Mouse (Mus musculus) MEL (cell line): ENCODE measurements around the gene Strip1. TPM values are rescaled to one million over a fixed set of nuclear protein-coding genes. Genes with fewer than 3 reads are reported as not detected.

Experiments used
- DNase-seq: peaks from one replicate; pipeline ENCODE4 v3.0.0; 2011; ENCODE audit warnings: low read depth, low spot score
- H3K27ac ChIP-seq: 2 replicates; pipeline ENCODE4 v1.5.1; 2012; ENCODE audit warnings: low read depth, mild to moderate bottlenecking, control low read depth, low read length, moderate library complexity; ENCODE audit not compliant: control insufficient read depth
- H3K27me3 ChIP-seq, 2 experiments: fragments of 150-350 bp in 1 of 2; sonication (generic) in 1 of 2; 2 replicates each; pipeline ENCODE4 v1.6.1; 2012; ENCODE audit warnings: low read length in 2 of 2, mild to moderate bottlenecking in 2 of 2, improper control_type of control experiment in 1 of 2, moderate library complexity in 1 of 2; ENCODE audit not compliant: insufficient read depth in 2 of 2, control insufficient read depth in 1 of 2
- H3K36me3 ChIP-seq, 2 experiments: 2 replicates each; pipeline ENCODE4 v1.6.1; 2012 to 2014; ENCODE audit warnings: low read length in 2 of 2, improper control_type of control experiment in 1 of 2, inconsistent platforms in 1 of 2, mild to moderate bottlenecking in 1 of 2; ENCODE audit not compliant: insufficient read depth in 2 of 2, control insufficient read depth in 1 of 2
- H3K4me1 ChIP-seq, 2 experiments: fragments of 150-350 bp in 1 of 2; sonication (generic) in 1 of 2; 2 replicates each; pipeline ENCODE4 v1.6.1; 2012; ENCODE audit warnings: low read length in 2 of 2, improper control_type of control experiment in 1 of 2, mild to moderate bottlenecking in 1 of 2; ENCODE audit not compliant: insufficient read depth in 2 of 2, control insufficient read depth in 1 of 2
- H3K4me3 ChIP-seq, 2 experiments: fragments of 150-350 bp in 1 of 2; sonication (generic) in 1 of 2; 2 replicates each; pipeline ENCODE4 v1.5.1; 2012; ENCODE audit warnings: low read depth in 2 of 2, low read length in 2 of 2, mild to moderate bottlenecking in 2 of 2, moderate library complexity in 2 of 2, control low read depth in 1 of 2, improper control_type of control experiment in 1 of 2; ENCODE audit not compliant: control insufficient read depth in 1 of 2, insufficient read depth in 1 of 2
- H3K79me2 ChIP-seq: 2 replicates; pipeline ENCODE4 v1.6.1; 2012; ENCODE audit warnings: mild to moderate bottlenecking, low read length, moderate library complexity; ENCODE audit not compliant: control insufficient read depth, poor library complexity, insufficient read depth
- H3K9ac ChIP-seq: 2 replicates; pipeline ENCODE4 v1.6.1; 2012; ENCODE audit warnings: low read depth, mild to moderate bottlenecking, control low read depth, low read length, moderate library complexity; ENCODE audit not compliant: control insufficient read depth, poor library complexity, severe bottlenecking
- H3K9me3 ChIP-seq: fragments of 150-350 bp; sonication (generic); replicated peaks from 2 replicates; pipeline ENCODE4 v1.6.1; 2012; ENCODE audit warnings: mild to moderate bottlenecking, low read length, improper control_type of control experiment, moderate library complexity; ENCODE audit not compliant: insufficient read depth
- BHLHE40 ChIP-seq: IDR thresholded peaks from 2 replicates; pipeline ENCODE4 v1.6.1; 2012; ENCODE audit warnings: low read depth, mild to moderate bottlenecking, inconsistent platforms, low read length, improper control_type of control experiment, borderline replicate concordance
- CHD2 ChIP-seq: IDR thresholded peaks from 2 replicates; pipeline ENCODE4 v1.6.1; 2011; ENCODE audit warnings: low read length, improper control_type of control experiment
- CTCF ChIP-seq, 3 experiments: IDR thresholded peaks in 2 of 3; conservative IDR thresholded peaks in 1 of 3; 2 replicates each; pipeline ENCODE4 v1.5.1; 2011 to 2012; ENCODE audit warnings: low read length in 3 of 3, low read depth in 2 of 3, mild to moderate bottlenecking in 2 of 3, improper control_type of control experiment in 1 of 3, inconsistent platforms in 1 of 3, mixed read lengths in 1 of 3, moderate library complexity in 1 of 3; ENCODE audit not compliant: control insufficient read depth in 1 of 3, insufficient read depth in 1 of 3, poor library complexity in 1 of 3, severe bottlenecking in 1 of 3
- E2F4 ChIP-seq: IDR thresholded peaks from 2 replicates; pipeline ENCODE4 v1.6.1; 2011; ENCODE audit warnings: low read depth, low read length, improper control_type of control experiment, borderline replicate concordance
- EP300 ChIP-seq, 2 experiments: IDR thresholded peaks; 2 replicates each; pipeline ENCODE4 v1.6.1; 2011; ENCODE audit warnings: improper control_type of control experiment in 2 of 2, low read length in 2 of 2, low read depth in 1 of 2, mild to moderate bottlenecking in 1 of 2
- ETS1 ChIP-seq: IDR thresholded peaks from 2 replicates; pipeline ENCODE4 v1.6.1; 2012; ENCODE audit warnings: low read depth, mild to moderate bottlenecking, inconsistent platforms, low read length, improper control_type of control experiment, moderate library complexity
- GABPA ChIP-seq: IDR thresholded peaks from 2 replicates; pipeline ENCODE4 v1.6.1; 2012; ENCODE audit warnings: low read depth, mild to moderate bottlenecking, inconsistent platforms, low read length, improper control_type of control experiment, moderate library complexity
- JUND ChIP-seq: IDR thresholded peaks from 2 replicates; pipeline ENCODE4 v1.6.1; 2011; ENCODE audit warnings: low read depth, mild to moderate bottlenecking, improper control_type of control experiment, low read length
- MAZ ChIP-seq: IDR thresholded peaks from 2 replicates; pipeline ENCODE4 v1.6.1; 2012; ENCODE audit warnings: low read depth, mild to moderate bottlenecking, inconsistent platforms, low read length, improper control_type of control experiment
- MEF2A ChIP-seq: IDR thresholded peaks from 2 replicates; pipeline ENCODE4 v1.6.1; 2014; ENCODE audit warnings: low read depth, mild to moderate bottlenecking, inconsistent platforms, low read length, improper control_type of control experiment; ENCODE audit not compliant: poor library complexity, insufficient replicate concordance, severe bottlenecking; ENCODE audit errors: extremely low read depth
- MXI1 ChIP-seq: IDR thresholded peaks from 2 replicates; pipeline ENCODE4 v1.6.1; 2011; ENCODE audit warnings: mild to moderate bottlenecking, low read depth, low read length, improper control_type of control experiment
- MYC ChIP-seq: IDR thresholded peaks from 2 replicates; pipeline ENCODE4 v1.6.1; 2011; ENCODE audit warnings: low read depth, mild to moderate bottlenecking, low read length, improper control_type of control experiment, moderate library complexity
- NRF1 ChIP-seq: IDR thresholded peaks from 2 replicates; pipeline ENCODE4 v1.6.1; 2014; ENCODE audit warnings: low read depth, mild to moderate bottlenecking, inconsistent platforms, low read length, improper control_type of control experiment, moderate library complexity; ENCODE audit not compliant: poor library complexity, insufficient read depth, severe bottlenecking
- POLR2AphosphoS2 ChIP-seq: IDR thresholded peaks from 2 replicates; pipeline ENCODE4 v1.6.1; 2011; ENCODE audit warnings: low read length, improper control_type of control experiment
- POLR2AphosphoS5 ChIP-seq: IDR thresholded peaks from 2 replicates; pipeline ENCODE4 v1.6.1; 2012; ENCODE audit warnings: low read depth, borderline replicate concordance, mild to moderate bottlenecking, inconsistent platforms, low read length, moderate library complexity, mixed read lengths
- RAD21 ChIP-seq: IDR thresholded peaks from 2 replicates; pipeline ENCODE4 v1.6.1; 2011; ENCODE audit warnings: mild to moderate bottlenecking, low read depth, low read length, improper control_type of control experiment
- RCOR1 ChIP-seq: IDR thresholded peaks from 2 replicates; pipeline ENCODE4 v1.6.1; 2012; ENCODE audit warnings: low read depth, mild to moderate bottlenecking, inconsistent platforms, low read length, improper control_type of control experiment
- SIN3A ChIP-seq: IDR thresholded peaks from 2 replicates; pipeline ENCODE4 v1.6.1; 2012; ENCODE audit warnings: low read length, improper control_type of control experiment, inconsistent platforms
- SMC3 ChIP-seq: IDR thresholded peaks from 2 replicates; pipeline ENCODE4 v1.6.1; 2011; ENCODE audit warnings: low read depth, low read length, improper control_type of control experiment
- TAL1 ChIP-seq: IDR thresholded peaks from 2 replicates; pipeline ENCODE4 v1.6.1; 2012; ENCODE audit warnings: mild to moderate bottlenecking, inconsistent platforms, low read length, moderate library complexity, mixed read lengths
- TCF12 ChIP-seq: IDR thresholded peaks from 2 replicates; pipeline ENCODE4 v1.6.1; 2014; ENCODE audit warnings: low read depth, mild to moderate bottlenecking, inconsistent platforms, low read length, improper control_type of control experiment, moderate library complexity
- UBTF ChIP-seq: IDR thresholded peaks from 2 replicates; pipeline ENCODE4 v1.6.1; 2012; ENCODE audit warnings: low read depth, mild to moderate bottlenecking, inconsistent platforms, low read length, improper control_type of control experiment, moderate library complexity, borderline replicate concordance; ENCODE audit not compliant: insufficient read depth
- USF1 ChIP-seq: IDR thresholded peaks from 2 replicates; pipeline ENCODE4 v1.6.1; 2014; ENCODE audit warnings: low read depth, mild to moderate bottlenecking, inconsistent platforms, low read length, improper control_type of control experiment, moderate library complexity
- ZC3H11A ChIP-seq: IDR thresholded peaks from 2 replicates; pipeline ENCODE4 v1.6.1; 2012; ENCODE audit warnings: low read depth, mild to moderate bottlenecking, inconsistent platforms, low read length, improper control_type of control experiment
- ZMIZ1 ChIP-seq: IDR thresholded peaks from 2 replicates; pipeline ENCODE4 v1.6.1; 2012; ENCODE audit warnings: low read depth, mild to moderate bottlenecking, inconsistent platforms, low read length, improper control_type of control experiment, moderate library complexity
- polyA plus RNA-seq, 2 experiments: library from polyadenylated mRNA; stranded (reverse) in 1 of 2; unstranded in 1 of 2; fragments of >175 nt in 1 of 2; fragments of >200 nt in 1 of 2; gene quantifications; 2 replicates each; pipeline versions ENCODE4 v1.2.1 to v1.2.4; 2012; ENCODE audit warnings: low replicate concordance in 2 of 2, low read depth in 1 of 2; ENCODE audit not compliant: insufficient read length in 2 of 2, insufficient read depth in 1 of 2, missing spikeins in 1 of 2
- total RNA-seq: library from RNA; depleted of rRNA; stranded (reverse); fragments of 300-350 nt; gene quantifications from 2 replicates; pipeline ENCODE4 v1.2.3, GENCODE M21; 2012

The Strip1 gene
- total and polyA plus RNA-seq, 3 experiments = 19.8 to 32.9 TPM; not detected in 1

DNA sequence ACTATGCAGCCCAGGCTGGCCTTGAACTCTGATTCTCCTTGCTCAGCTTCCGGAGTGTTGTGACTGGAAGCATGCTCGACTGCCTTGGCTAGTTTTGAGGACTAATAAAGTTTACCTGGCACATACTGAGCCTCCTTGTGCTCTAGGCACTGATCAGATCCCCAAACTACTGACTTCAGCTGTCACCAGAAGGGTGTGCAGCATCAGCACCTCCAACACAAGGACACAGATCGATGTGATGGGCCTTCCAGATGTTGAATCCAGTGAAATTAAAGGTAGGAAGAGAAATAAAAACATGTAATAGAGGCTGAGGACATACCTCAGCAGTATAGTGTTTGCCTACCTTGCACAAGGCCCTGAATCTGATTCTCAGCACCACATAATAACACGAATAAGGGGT lies 2.1 kb downstream of the Strip1 start:
- no peaks in the 10 kb centered on the region for H3K27me3 ChIP-seq
- H3K27ac ChIP-seq = no peak overlapping the region
- H3K36me3 ChIP-seq = peaks cover 3 to 6% of the 10 kb centered on the region in 2 experiments; a peak in 3 of 4 replicates
- peaks cover 6% of the 10 kb centered on the region for H3K79me2 ChIP-seq
- peaks cover 0 to 14% of the 10 kb centered on the region in 2 experiments; a peak in 3 of 4 replicates for H3K4me1 ChIP-seq
- TF ChIP-seq TCF12 (no peak), EP300 (IDR thresholded peaks at IDR 0.05; ENCODE audit: low read depth in 1 of 2, low read length in 2 of 2) (no peak), USF1 (no peak), RCOR1 (no peak), ZC3H11A (no peak), CHD2 (no peak), TAL1 (no peak), POLR2AphosphoS5 (no peak), POLR2AphosphoS2 (no peak), SIN3A (no peak), GABPA (no peak), MXI1 (no peak), MYC (no peak), MAZ (no peak), CTCF (IDR thresholded peaks at IDR 0.05 in 2 of 3, conservative IDR thresholded peaks at IDR 0.05 in 1 of 3; ENCODE audit: control insufficient read depth in 1 of 3, insufficient read depth in 1 of 3, low read depth in 2 of 3, low read length in 3 of 3, poor library complexity in 1 of 3, severe bottlenecking in 1 of 3) (no peak), BHLHE40 (no peak)
- no peak for DNase-seq
- H3K4me3 ChIP-seq = no peak overlapping the region
- no peaks in the 10 kb centered on the region for H3K9me3 ChIP-seq
- H3K9ac ChIP-seq = no peak overlapping the region

DNA sequence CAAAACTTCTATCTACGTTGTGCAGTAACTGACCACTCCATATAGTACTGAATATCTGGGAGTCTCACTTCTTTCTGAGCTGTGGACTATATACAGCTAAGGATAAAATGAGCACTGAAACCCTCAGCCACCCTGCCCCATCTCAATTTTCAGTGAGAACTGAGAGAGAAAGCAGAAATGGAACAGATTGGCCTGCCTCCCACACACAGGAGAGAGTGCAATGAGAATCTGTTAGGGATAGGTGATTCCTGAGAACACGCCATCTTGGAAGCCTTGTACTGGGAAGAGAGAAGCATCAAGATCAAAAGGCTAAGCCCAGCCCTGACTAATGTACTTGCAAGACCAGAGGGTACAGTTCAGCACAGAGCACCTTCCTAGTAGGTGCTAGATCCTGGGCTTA lies 2.9 kb downstream of the Strip1 start:
- Histone ChIP-seq H3K36me3 (peaks cover 5 to 6% of the 10 kb centered on the region in 2 experiments), H3K9me3 (no peaks in the 10 kb centered on the region), H3K4me1 (peaks cover 0 to 14% of the 10 kb centered on the region in 2 experiments; a peak in 3 of 4 replicates), H3K9ac (no peak overlapping the region), H3K27ac (no peak overlapping the region), H3K27me3 (no peaks in the 10 kb centered on the region), H3K4me3 (no peak overlapping the region), H3K79me2 (peaks cover 6% of the 10 kb centered on the region)
- TF ChIP-seq UBTF (no peak), NRF1 (no peak), RAD21 (no peak), JUND (no peak), USF1 (no peak), MYC (no peak), BHLHE40 (no peak), SMC3 (no peak), TAL1 (no peak), MEF2A (no peak), E2F4 (no peak), ZMIZ1 (no peak), ETS1 (no peak), RCOR1 (no peak), POLR2AphosphoS5 (no peak)
- no peak for DNase-seq
